Mouse (Mus musculus): ENCODE results near the gene Mybpc3. TPM values are rescaled to one million over a fixed set of nuclear protein-coding genes. Genes with fewer than 3 reads are reported as not detected.
A peak's percentile ranks its signal among the peaks of the same experiment; 100 is the strongest.

The Mybpc3 gene
- 0.05 and 0.06 TPM in 2 replicates for polyA plus RNA-seq (2015; fragmentation: Nextera tagmentation; extraction: Ambion mirVana)

DNA sequence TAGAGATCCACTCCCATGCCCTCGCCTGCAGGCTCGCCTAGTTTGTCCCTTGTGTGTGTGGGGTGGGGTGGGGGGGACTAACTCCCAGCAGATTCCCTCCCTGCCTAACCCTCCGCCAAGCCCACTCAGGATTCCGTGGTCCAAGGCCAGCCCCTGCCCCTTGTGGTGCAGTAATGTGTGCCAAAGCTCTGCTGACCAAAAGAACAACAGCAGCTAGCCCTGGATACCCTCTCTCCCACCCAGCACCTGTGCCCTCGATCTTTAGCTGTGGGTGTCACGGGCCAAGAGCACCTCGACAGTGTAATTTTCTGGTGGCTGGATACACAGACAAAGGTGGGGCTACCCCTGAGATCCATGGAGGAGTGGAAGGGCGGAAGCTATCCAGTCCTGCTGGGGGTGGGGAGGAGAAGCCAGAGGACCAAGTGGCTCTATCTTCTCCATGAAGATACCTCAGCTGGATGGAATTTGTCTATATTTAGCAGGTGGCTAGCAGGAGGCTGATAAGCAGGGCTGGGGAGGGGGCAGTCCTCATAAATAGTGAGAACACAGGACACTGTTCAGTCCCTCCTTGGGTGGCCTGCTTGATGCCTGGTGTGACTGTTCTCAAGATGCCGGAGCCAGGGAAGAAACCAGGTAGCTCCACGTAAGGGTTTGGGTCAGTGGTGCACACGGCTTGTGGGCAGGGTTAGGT lies at the start of gene Mybpc3:
Gene Mybpc3, plus strand, starts transcription at position 560 of the 691 bp plus-strand sequence.
- no peak within 1 kb of the TSS for H3K4me3 ChIP-seq (replicated peaks)
- no peaks in the 10 kb centered on the region for H3K9me3 ChIP-seq
- no peaks in the 10 kb centered on the region for H3K36me3 ChIP-seq
- H3K27me3 ChIP-seq (replicated peaks) = no peaks in the 10 kb centered on the region; the same call in 1 of the 2 replicates
- H3K27ac ChIP-seq = no peak within 1 kb of the TSS
- no peak for ATAC-seq
- WGBS = 77% methylated on average over 11 of the region's 11 CpGs
- peaks cover 4% of the 10 kb centered on the region for H3K4me1 ChIP-seq (replicated peaks)
- H3K9ac ChIP-seq = no peak within 1 kb of the TSS
- no peak within 1 kb of the TSS for H3K4me2 ChIP-seq (replicated peaks)

DNA sequence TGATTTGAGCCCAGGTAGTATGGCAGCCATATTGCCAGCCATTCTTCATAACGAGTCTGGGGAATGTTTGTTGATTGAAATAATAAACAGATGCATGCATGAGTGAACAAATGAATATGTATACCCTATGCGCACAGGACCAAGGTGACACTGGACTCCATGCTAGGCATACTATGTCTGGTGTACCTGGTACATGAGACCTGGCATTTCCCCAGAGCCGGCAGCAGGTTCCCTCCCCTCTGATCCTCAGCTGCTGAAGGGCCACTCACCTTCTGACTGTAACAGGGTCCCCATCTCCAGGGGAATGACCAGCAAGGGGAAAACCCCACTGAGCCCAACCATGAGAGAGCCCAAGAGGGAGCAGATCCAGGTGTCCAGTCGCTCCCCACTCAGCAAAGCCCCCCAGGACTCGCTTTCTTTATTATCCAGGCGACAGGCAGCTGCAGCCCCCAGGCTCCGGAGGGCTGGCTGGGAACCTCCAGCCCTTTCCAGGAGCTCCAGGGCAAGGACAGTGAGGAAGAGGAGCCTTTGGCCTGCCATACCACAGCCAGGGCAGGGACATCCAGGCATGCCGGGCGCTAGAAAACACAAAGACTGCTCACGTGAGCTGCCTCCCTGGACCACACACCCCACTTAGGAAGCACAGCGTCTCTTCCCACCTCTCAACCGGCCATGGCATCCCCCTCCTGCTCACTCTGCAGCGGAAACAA lies 49.6 kb upstream of the Mybpc3 start:
- ATAC-seq = no peak
- H3K27me3 ChIP-seq (replicated peaks) = no peaks in the 10 kb centered on the region

DNA sequence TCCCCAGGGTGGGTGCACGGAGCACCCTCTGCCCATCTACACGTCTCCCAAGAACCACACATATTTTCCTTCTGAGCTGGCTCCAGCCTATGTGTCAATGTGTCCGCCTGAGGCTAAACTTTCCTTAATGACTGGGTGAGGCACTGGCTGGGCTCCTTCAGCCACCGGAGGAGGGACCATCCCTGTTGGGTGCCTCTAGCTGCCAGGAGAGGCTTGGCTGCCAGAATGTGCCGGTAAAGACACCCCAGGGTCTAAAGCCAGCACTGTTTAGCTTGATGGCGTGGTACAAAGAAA lies 49.1 kb upstream of the Mybpc3 start:
- Histone ChIP-seq H3K4me1 (replicated peaks) (peaks cover 19% of the 10 kb centered on the region), H3K4me3 (replicated peaks) (peak overlapping the region; percentile 61), H3K27me3 (replicated peaks) (no peaks in the 10 kb centered on the region), H3K9me3 (no peaks in the 10 kb centered on the region), H3K9ac (peak overlapping the region; percentile 6; the same call in 1 of the 2 replicates), H3K4me2 (replicated peaks) (peak overlapping the region; percentile 76), H3K27ac (0 out of 2 replicates have a peak overlapping the region, but pooled peaks have one; percentile 22), H3K36me3 (peaks cover 17% of the 10 kb centered on the region)
- 48% methylated on average over 6 of the region's 6 CpGs for WGBS
- ATAC-seq = no peak

More for the DNA sequence above, 49.6 kb upstream of the Mybpc3 start:
- 0 out of 2 replicates have a peak overlapping the region, but pooled peaks have one; percentile 22 for H3K27ac ChIP-seq
- H3K4me2 ChIP-seq (replicated peaks) = peak overlapping the region; percentile 76
- peaks cover 17% of the 10 kb centered on the region for H3K36me3 ChIP-seq
- peaks cover 19% of the 10 kb centered on the region for H3K4me1 ChIP-seq (replicated peaks)
- WGBS = 61% methylated on average over 13 of the region's 13 CpGs
- peak overlapping the region; percentile 6; the same call in 1 of the 2 replicates for H3K9ac ChIP-seq
- H3K4me3 ChIP-seq (replicated peaks) = peak overlapping the region; percentile 61; the same call in 1 of the 2 replicates
- H3K9me3 ChIP-seq = no peaks in the 10 kb centered on the region

DNA sequence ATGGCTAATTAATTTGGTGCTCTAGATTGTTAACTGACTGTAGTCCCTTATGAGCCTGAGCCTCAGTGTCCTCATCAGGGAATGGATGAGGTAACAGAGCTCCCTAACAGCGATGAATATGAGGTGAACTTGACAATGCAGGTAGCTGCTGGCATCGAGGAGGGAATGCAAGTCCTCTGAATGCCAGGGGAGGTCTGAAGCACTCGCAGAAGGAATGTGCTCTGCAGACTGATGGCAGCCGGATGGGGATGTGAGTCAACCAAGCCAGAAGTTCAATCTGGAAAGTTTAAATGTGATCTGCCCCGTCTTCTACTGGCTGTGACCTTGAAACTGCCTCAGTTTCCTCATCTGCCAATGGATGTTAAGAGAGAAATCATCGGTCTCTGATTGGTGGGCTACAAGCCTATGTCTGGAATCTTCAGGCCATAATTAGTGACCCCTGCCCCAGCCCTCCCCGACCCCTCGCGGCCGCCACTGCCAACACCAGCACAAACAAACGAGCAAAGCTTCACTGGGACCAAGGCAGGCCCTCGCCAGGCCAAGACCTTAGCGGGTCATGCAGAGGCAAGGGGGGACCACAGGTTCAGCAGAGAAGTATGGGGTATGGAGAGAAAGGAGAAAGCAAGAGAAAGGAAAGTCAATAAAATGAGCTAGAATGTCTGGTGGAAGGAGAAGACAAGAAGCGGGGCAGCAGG lies 48.5 kb upstream of the Mybpc3 start:
- Histone ChIP-seq H3K9me3 (no peaks in the 10 kb centered on the region), H3K4me3 (replicated peaks) (peak overlapping the region; percentile 61), H3K4me1 (replicated peaks) (peaks cover 19% of the 10 kb centered on the region), H3K27ac (peak overlapping the region; percentile 86), H3K9ac (peak overlapping the region; percentile 54), H3K4me2 (replicated peaks) (peak overlapping the region; percentile 76), H3K36me3 (peaks cover 11% of the 10 kb centered on the region; the same call in 1 of the 2 replicates), H3K27me3 (replicated peaks) (no peaks in the 10 kb centered on the region)
- WGBS = 6% methylated on average over 14 of the region's 14 CpGs
- no peak; the same call in 1 of the 2 replicates for ATAC-seq

DNA sequence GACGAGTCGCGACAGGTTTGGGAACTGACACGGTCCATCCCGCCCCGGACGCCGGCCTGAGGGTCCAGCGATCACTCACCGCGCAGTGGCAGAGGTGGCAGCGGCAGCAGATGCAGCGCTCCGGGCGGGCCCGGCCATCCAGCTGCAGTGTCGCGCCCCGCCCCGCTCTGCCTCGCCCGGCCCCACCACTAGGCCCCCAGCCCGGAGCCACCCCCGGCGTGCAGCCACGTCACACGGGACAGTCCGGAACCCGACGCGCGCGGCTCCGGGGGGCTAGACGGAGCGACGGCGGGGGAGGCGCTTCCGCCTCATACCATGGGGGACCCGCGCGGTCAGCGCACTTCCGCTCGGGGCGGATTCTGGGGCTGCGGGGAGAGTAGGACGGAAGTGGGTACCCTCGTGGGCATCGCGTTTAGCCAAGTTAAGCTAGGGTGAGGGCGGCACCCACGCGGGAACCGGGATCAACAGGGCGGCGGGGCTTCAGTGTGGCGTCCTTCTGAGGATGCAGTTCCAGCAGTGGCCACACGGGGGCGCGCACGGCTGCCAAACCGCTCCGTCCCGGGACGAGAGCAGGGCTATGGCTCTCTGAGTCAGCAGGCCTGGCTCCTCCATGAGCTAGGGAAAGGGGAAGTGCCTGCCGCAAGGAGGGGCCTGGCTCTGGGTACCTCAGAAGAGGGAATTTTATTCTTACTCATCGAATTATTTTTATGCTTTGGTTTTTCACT lies 47.7 kb upstream of the Mybpc3 start, which contains the start of gene Slc39a13:
Gene Slc39a13, minus strand, starts transcription at position 342 of the 725 bp plus-strand sequence.
- peak within 1 kb of the TSS; percentile 61 for H3K4me3 ChIP-seq (replicated peaks)
- no peaks in the 10 kb centered on the region for H3K27me3 ChIP-seq (replicated peaks)
- H3K36me3 ChIP-seq = peaks cover 11% of the 10 kb centered on the region; the same call in 1 of the 2 replicates
- no peaks in the 10 kb centered on the region for H3K9me3 ChIP-seq
- H3K9ac ChIP-seq = peak within 1 kb of the TSS; percentile 54
- ATAC-seq = peak; percentile 98
- peak within 1 kb of the TSS; percentile 76 for H3K4me2 ChIP-seq (replicated peaks)
- peaks cover 19% of the 10 kb centered on the region for H3K4me1 ChIP-seq (replicated peaks)
- WGBS = under 1% methylated on average over 68 of the region's 69 CpGs
- peak within 1 kb of the TSS; percentile 86 for H3K27ac ChIP-seq

DNA sequence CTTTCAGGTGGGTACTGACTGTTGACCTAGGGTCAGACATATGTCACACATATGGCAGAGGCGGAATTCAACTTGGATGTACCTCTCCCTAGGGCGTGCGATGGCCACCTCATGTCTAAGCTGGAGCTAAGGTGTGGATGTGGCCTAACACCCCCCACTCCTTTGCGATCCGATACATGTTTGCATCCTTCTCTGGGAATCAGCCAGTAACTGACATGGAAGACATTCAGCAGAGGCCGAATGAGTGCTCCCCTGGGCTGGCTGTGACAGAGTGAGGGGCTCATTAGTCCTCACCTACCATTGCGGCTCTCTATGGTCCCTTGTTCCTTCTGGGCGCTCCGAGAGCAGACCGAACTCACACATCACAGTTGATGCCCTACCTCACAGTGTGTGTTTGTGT lies 46.9 kb upstream of the Mybpc3 start:
- Histone ChIP-seq H3K9ac (peak overlapping the region; percentile 54), H3K27ac (peak overlapping the region; percentile 86; the same call in 1 of the 2 replicates), H3K4me2 (replicated peaks) (peak overlapping the region; percentile 76), H3K4me3 (replicated peaks) (peak overlapping the region; percentile 61), H3K4me1 (replicated peaks) (peaks cover 19% of the 10 kb centered on the region), H3K9me3 (no peaks in the 10 kb centered on the region), H3K36me3 (peaks cover 9% of the 10 kb centered on the region; the same call in 1 of the 2 replicates), H3K27me3 (replicated peaks) (no peaks in the 10 kb centered on the region)
- WGBS = 81% methylated on average over 10 of the region's 10 CpGs
- ATAC-seq = no peak

DNA sequence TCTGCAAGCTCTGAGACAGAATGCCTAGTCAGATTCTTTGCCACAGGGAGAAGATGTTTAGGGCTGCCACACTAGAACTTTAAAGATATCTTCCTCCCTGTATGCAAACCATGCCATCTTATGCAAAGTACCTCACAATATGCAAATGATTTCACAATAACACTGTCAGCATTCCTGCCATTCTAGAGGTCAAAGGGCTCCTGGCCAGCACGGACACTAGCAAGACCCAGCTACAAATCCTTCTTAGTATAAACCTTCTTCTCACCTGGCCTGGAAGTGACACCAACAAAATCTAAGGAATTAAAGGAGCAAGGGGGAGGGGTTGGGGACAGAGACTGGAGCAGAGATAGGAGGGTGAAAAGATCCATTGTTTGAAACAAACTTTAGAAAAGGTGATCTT lies 45.9 kb upstream of the Mybpc3 start:
- H3K27ac ChIP-seq = no peak overlapping the region
- no peak overlapping the region for H3K9ac ChIP-seq
- no peaks in the 10 kb centered on the region for H3K27me3 ChIP-seq (replicated peaks)
- peaks cover under 1% of the 10 kb centered on the region; the same call in 1 of the 2 replicates for H3K36me3 ChIP-seq
- peaks cover 19% of the 10 kb centered on the region for H3K4me1 ChIP-seq (replicated peaks)
- no peak for ATAC-seq
- no peak overlapping the region for H3K4me2 ChIP-seq (replicated peaks)
- H3K9me3 ChIP-seq = no peaks in the 10 kb centered on the region
- no peak overlapping the region for H3K4me3 ChIP-seq (replicated peaks)
- 24% methylated on average over 1 of the region's 1 CpGs for WGBS

DNA sequence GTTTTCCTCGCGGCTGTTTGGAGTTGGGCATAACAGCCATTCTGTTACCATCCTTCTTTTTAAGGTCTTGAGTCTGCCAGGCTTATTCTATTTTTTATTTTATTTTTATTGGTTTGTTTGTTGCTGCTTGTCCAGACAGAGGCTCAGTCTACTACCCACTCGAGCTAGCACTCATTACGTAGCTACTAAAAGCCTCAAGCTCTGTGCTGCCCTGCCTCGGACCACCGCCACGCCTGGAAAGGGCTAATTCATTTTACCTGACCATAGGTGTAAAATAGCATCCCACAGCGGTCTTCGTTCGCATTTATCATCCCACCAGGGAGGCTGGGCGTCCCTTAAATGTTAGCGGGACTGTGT lies 40.0 kb upstream of the Mybpc3 start:
- H3K27me3 ChIP-seq (replicated peaks) = no peaks in the 10 kb centered on the region
- 19% methylated on average over 12 of the region's 12 CpGs for WGBS
- H3K4me1 ChIP-seq (replicated peaks) = peaks cover 2% of the 10 kb centered on the region
- no peak overlapping the region for H3K27ac ChIP-seq
- H3K9me3 ChIP-seq = no peaks in the 10 kb centered on the region
- peak overlapping the region; percentile 49 for H3K4me3 ChIP-seq (replicated peaks)
- H3K4me2 ChIP-seq (replicated peaks) = peak overlapping the region; percentile 95
- no peak for ATAC-seq
- H3K9ac ChIP-seq = peak overlapping the region; percentile 63; the same call in 1 of the 2 replicates
- no peaks in the 10 kb centered on the region for H3K36me3 ChIP-seq

DNA sequence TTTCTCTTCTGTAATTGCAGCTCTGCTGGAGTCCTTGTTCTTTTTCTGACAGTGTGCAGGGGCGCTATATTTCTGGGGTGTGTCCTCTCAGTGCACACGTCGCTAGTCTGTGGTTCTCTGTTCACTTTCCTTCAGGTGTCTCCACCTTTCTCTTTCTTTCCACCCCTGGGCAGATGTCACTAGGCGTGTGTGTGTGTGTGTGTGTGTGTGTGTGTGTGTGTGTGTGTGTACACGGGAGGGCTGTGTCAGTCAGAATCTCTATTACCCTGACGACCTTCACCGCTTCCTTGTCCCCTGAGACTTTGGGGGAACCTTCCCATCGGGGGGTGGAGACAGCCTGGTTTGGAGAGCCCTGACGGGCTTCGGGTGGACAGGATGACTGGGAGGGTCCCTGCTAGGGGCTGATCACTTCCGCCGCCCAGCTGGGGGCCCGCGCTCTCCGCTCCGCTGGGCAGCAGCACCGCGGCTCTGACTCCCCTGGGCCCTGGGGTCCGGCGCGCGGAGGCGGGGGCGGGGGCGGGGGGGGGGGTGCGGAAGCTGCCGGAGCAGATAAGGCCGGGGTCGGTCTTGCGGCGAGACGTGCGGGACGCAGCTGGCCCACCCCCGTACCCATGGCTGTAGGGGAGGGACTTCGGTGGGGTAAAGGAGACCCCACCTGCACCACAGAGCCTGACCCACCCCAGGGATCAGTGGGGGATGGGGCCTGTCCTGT lies 39.5 kb upstream of the Mybpc3 start:
- Histone ChIP-seq H3K4me1 (replicated peaks) (peaks cover 2% of the 10 kb centered on the region), H3K9ac (peak overlapping the region; percentile 63), H3K27me3 (replicated peaks) (no peaks in the 10 kb centered on the region), H3K4me3 (replicated peaks) (peak overlapping the region; percentile 49), H3K27ac (no peak overlapping the region), H3K9me3 (no peaks in the 10 kb centered on the region), H3K4me2 (replicated peaks) (peak overlapping the region; percentile 95), H3K36me3 (no peaks in the 10 kb centered on the region)
- 1% methylated on average over 27 of the region's 36 CpGs for WGBS
- ATAC-seq = peak; percentile 82

DNA sequence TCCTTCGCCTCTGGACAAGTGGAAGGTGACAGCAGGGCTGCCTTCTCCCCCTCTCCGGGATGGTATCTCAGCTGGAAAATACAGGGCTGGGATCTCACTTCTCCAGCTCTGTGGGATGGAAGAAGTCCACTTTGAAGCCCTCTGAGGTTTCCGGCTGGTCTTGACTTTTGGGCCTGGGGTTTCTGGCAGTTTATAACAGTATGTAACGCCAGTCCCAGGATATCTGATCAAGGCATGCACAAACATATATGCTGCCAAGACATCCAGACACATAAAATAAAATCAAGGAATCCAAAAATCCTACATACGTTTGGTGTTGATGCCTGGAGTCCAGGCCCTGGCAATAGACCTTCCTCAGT lies 38.9 kb upstream of the Mybpc3 start:
- Histone ChIP-seq H3K4me2 (replicated peaks) (peak overlapping the region; percentile 95), H3K9me3 (no peaks in the 10 kb centered on the region), H3K36me3 (no peaks in the 10 kb centered on the region), H3K4me1 (replicated peaks) (peaks cover 2% of the 10 kb centered on the region), H3K27me3 (replicated peaks) (no peaks in the 10 kb centered on the region), H3K9ac (peak overlapping the region; percentile 63), H3K27ac (no peak overlapping the region), H3K4me3 (replicated peaks) (peak overlapping the region; percentile 49)
- ATAC-seq = no peak
- WGBS = 27% methylated on average over 5 of the region's 5 CpGs

DNA sequence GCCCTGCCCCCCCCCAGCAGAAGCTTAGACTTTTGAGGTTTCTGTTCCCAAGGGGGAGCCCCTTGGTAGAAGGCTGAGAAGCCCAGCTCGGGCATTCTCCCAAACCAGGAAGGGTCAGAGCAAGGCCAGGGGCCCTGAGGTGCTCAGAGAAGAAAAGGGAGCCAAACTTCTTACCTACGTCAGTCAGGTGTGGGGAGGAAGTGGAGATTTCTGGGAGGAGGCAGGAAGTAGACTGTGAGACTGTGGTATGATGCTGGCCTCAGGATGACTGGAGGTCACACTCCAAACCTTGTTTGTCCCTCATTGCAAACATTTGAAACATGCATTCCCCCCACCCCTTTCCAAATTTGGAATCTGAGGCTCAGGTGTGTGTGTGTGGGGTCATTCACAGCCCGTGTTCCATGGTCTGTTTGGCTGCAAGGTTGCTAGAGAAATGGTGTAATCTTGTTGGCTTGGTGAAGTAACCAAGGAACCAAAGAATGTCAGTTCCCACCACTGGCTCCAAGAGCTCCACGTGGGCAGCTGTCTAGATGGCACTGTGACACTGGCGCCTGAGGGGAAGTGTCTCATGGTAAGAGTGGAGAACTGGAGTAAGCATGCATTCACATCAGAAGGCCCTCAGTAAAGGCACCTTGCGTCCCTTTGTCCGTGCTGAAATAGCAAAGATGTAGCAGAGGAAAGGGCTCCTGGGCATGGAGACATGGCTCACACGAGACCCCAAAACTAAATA lies 37.0 kb upstream of the Mybpc3 start:
- H3K36me3 ChIP-seq = no peaks in the 10 kb centered on the region
- peaks cover 2% of the 10 kb centered on the region for H3K4me1 ChIP-seq (replicated peaks)
- H3K9me3 ChIP-seq = no peaks in the 10 kb centered on the region
- no peaks in the 10 kb centered on the region for H3K27me3 ChIP-seq (replicated peaks)
- H3K9ac ChIP-seq = no peak overlapping the region
- no peak overlapping the region for H3K4me3 ChIP-seq (replicated peaks)
- 67% methylated on average over 8 of the region's 8 CpGs for WGBS
- H3K4me2 ChIP-seq (replicated peaks) = no peak overlapping the region
- no peak for ATAC-seq
- no peak overlapping the region for H3K27ac ChIP-seq
